Mouse (Mus musculus): Measurements from ENCODE around the gene Gsta1.

DNA sequence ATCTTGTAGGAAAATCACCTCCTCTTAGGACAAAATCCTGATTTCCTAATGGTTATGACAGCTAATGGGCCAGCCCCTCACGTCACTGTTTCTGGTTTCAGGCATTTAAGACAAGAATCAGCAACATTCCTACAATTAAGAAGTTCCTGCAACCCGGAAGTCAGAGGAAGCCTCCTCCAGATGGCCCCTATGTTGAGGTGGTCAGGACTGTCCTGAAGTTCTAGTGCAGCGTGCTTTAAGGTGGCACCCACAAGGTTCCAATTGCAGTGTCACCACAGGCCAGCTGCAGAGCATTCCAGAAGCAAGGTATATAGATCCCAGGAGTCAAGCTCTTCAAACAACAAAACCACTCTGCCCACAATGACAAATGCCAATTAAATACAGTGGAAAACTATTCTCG is 21.5 kb upstream of the Gsta1 start:
- no peak for TF ChIP-seq CTCF (IDR thresholded peaks at IDR 0.05; ENCODE audit: extremely low read depth, insufficient read depth, insufficient read length, insufficient replicate concordance)
- TF ChIP-seq POLR2A (IDR thresholded peaks at IDR 0.05; ENCODE audit: low read depth, low read length): no peak

Data from spleen, adult 2 months (tissue).